In genomic region chr10:128547361-128548032, GRCm38 (mm10) we compare ENCODE assay signal across 8 mouse cellular contexts. TPM values are rescaled to one million over a fixed set of nuclear protein-coding genes. Genes with fewer than 3 reads are reported as not detected.
A peak's percentile ranks its signal among the peaks of the same experiment; 100 is the strongest.
DNase-seq lines count a peak whose midpoint lies in the region; ATAC-seq and TF ChIP-seq lines count a peak whose summit lies in the region.

Gene Zc3h10 (minus strand): TSS chr10:128547774.

- no peak for TF ChIP-seq CTCF in G1E (IDR thresholded peaks at IDR 0.05; ENCODE audit: low read depth, low read length)

- H3K27ac ChIP-seq in forebrain, embryonic 16.5 days (ENCODE audit: low read length): peak within 1 kb of the TSS; percentile 96
- H3K27ac ChIP-seq in lung, embryonic 15.5 days: peak within 1 kb of the TSS; percentile 93

- peaks cover 52% of the 10 kb centered on the region for H3K4me1 ChIP-seq in G1E (ENCODE audit: insufficient read depth, low read depth, low read length)
- H3K4me1 ChIP-seq in forebrain, embryonic 16.5 days (replicated peaks; ENCODE audit: control insufficient read depth, insufficient read depth, low read length): peaks cover 13% of the 10 kb centered on the region
- peaks cover 15% of the 10 kb centered on the region for H3K4me1 ChIP-seq in lung, embryonic 15.5 days

- H3K9me3 ChIP-seq in G1E (replicated peaks): no peaks in the 10 kb centered on the region
- no peaks in the 10 kb centered on the region for H3K9me3 ChIP-seq in forebrain, embryonic 16.5 days (ENCODE audit: control insufficient read depth, low read length)
- no peaks in the 10 kb centered on the region for H3K9me3 ChIP-seq in lung, embryonic 15.5 days

- intact Hi-C loops in heart, postnatal 36 days (cut with DNase I): loop anchor here (2.0 to 5.0 kb wide), 2 partner anchors 49 to 135 kb away; partner anchors contain the start of genes Myl6b, Nabp2 and Rnf41

- peak within 1 kb of the TSS; percentile 80 for H3K4me2 ChIP-seq in forebrain, embryonic 16.5 days (ENCODE audit: low read length)
- peak within 1 kb of the TSS; percentile 88 for H3K4me2 ChIP-seq in lung, embryonic 15.5 days

- WGBS in forebrain, embryonic 16.5 days: under 1% methylated on average over 43 of the region's 50 CpGs
- under 1% methylated on average over 50 of the region's 50 CpGs for WGBS in lung, embryonic 15.5 days

- ATAC-seq in G1E (ENCODE audit: extremely low read depth, insufficient number of reproducible peaks, low FRiP score, poor library complexity, severe bottlenecking): peak; percentile 79
- ATAC-seq in forebrain, embryonic 16.5 days: peak; percentile 88
- ATAC-seq in lung, embryonic 15.5 days (ENCODE audit: borderline replicate concordance, extremely low read depth, low FRiP score, low TSS enrichment): peak; percentile 90

- peak within 1 kb of the TSS; percentile 85 for H3K9ac ChIP-seq in forebrain, embryonic 16.5 days (replicated peaks; ENCODE audit: low read depth, low read length)
- H3K9ac ChIP-seq in lung, embryonic 15.5 days: peak within 1 kb of the TSS; percentile 74

- H3K4me3 ChIP-seq in G1E (ENCODE audit: low read depth, low read length): peak within 1 kb of the TSS; percentile 82
- peak within 1 kb of the TSS; percentile 83 for H3K4me3 ChIP-seq in forebrain, embryonic 16.5 days (replicated peaks; ENCODE audit: low read length)
- peak within 1 kb of the TSS; percentile 88 for H3K4me3 ChIP-seq in lung, embryonic 15.5 days

- peak; percentile 81 for DNase-seq in G1E (ENCODE audit: low spot score)
- peak; percentile 92 to 97 for DNase-seq in cerebellum, adult 18-20 months
- DNase-seq in heart, postnatal 36 days: peak; percentile 89 to 91
- DNase-seq in layer of hippocampus, adult 8-10 months (ENCODE audit: low spot score in 2 of 2): peak; percentile 95 to 97
- DNase-seq in ovary, adult 18-20 months (ENCODE audit: low spot score): peak; percentile 96
- DNase-seq in thymus, postnatal 0 days (ENCODE audit: low spot score): peak; percentile 99

- H3K27me3 ChIP-seq in G1E (ENCODE audit: insufficient read depth, low read length): no peaks in the 10 kb centered on the region
- H3K27me3 ChIP-seq in forebrain, embryonic 16.5 days (replicated peaks; ENCODE audit: control insufficient read depth, insufficient read depth, low read length): no peaks in the 10 kb centered on the region
- no peaks in the 10 kb centered on the region for H3K27me3 ChIP-seq in lung, embryonic 15.5 days

- peaks cover 43% of the 10 kb centered on the region for H3K36me3 ChIP-seq in G1E (replicated peaks)
- H3K36me3 ChIP-seq in forebrain, embryonic 16.5 days (ENCODE audit: control insufficient read depth, insufficient read depth): peaks cover 20% of the 10 kb centered on the region
- H3K36me3 ChIP-seq in lung, embryonic 15.5 days: peaks cover 32% of the 10 kb centered on the region

RNA-seq across cellular contexts. Expression of gene Zc3h10, which starts in this region (rescaled TPM):
- 7.2 and 9.2 TPM in 2 replicates for total RNA-seq in G1E (2014; fragmentation: Nextera tagmentation)
- 12.0 and 13.3 TPM in 2 replicates for total RNA-seq in G1E (2017)
- polyA plus RNA-seq in G1E (2012): 21.1 and 21.9 TPM in 2 replicates
- polyA plus RNA-seq in forebrain, embryonic 16.5 days (2015; fragmentation: Nextera tagmentation; extraction: Ambion mirVana): 20.9 and 21.7 TPM in 2 replicates
- total RNA-seq in heart, postnatal 36 days (2021): 1 to 10 TPM; 7.2 to 8.8 TPM
- 10 to 100 TPM; 12.7 to 17.0 (median 15.2) TPM for total RNA-seq in layer of hippocampus, adult 8-10 months (2022)
- 14.6 and 14.9 TPM in 2 replicates for polyA plus RNA-seq in lung, embryonic 15.5 days (2015; fragmentation: Nextera tagmentation; extraction: Ambion mirVana)
- 17.8 and 18.8 TPM in 2 replicates for polyA plus RNA-seq in thymus, postnatal 0 days (2015; fragmentation: Nextera tagmentation; extraction: Ambion mirVana)

Comparison
In these comparisons a context has a peak if more than half of its experiments do, and no peak if none do; other contexts are left out.
1. Peak in every context shown above with its lines: DNase-seq, ATAC-seq, H3K4me3 ChIP-seq and H3K27ac ChIP-seq.